Mouse (Mus musculus) forebrain, embryonic 16.5 days (tissue): ENCODE measurements around the gene Vangl1. TPM values are rescaled to one million over a fixed set of nuclear protein-coding genes. Genes with fewer than 3 reads are reported as not detected.

Source experiments
- ATAC-seq: fragments of 200-750 bp; cut with Nextera tagmentation; 2 replicates; pipeline ENCODE4 v1.8.0; 2017; ENCODE audit warnings: mild to moderate bottlenecking, moderate library complexity
- H3K27ac ChIP-seq: fragments of 300-500 bp; sonication (generic); 2 replicates; pipeline ENCODE4 v1.5.1; 2014; ENCODE audit warnings: low read length, control low read depth
- H3K27me3 ChIP-seq: fragments of 300-500 bp; sonication (generic); replicated peaks from 2 replicates; pipeline ENCODE4 v1.6.1; 2014; ENCODE audit warnings: low read length; ENCODE audit not compliant: control insufficient read depth, insufficient read depth
- H3K36me3 ChIP-seq: fragments of 300-500 bp; sonication (generic); 2 replicates; pipeline ENCODE4 v1.6.1; 2014; ENCODE audit not compliant: control insufficient read depth, insufficient read depth
- H3K4me1 ChIP-seq: fragments of 300-500 bp; sonication (generic); replicated peaks from 2 replicates; pipeline ENCODE4 v1.6.1; 2014; ENCODE audit warnings: low read length; ENCODE audit not compliant: control insufficient read depth, insufficient read depth
- H3K4me2 ChIP-seq: fragments of 300-500 bp; sonication (generic); 2 replicates; pipeline ENCODE4 v1.6.1; 2014; ENCODE audit warnings: mild to moderate bottlenecking, low read length, control low read depth
- H3K4me3 ChIP-seq: fragments of 300-500 bp; sonication (generic); replicated peaks from 2 replicates; pipeline ENCODE4 v1.5.1; 2014; ENCODE audit warnings: mild to moderate bottlenecking, low read length, control low read depth
- H3K9ac ChIP-seq: fragments of 300-500 bp; sonication (generic); replicated peaks from 2 replicates; pipeline ENCODE4 v1.6.1; 2014; ENCODE audit warnings: low read depth, low read length, control low read depth
- H3K9me3 ChIP-seq: fragments of 300-500 bp; sonication (generic); 2 replicates; pipeline ENCODE4 v1.6.1; 2016; ENCODE audit warnings: low read length; ENCODE audit not compliant: control insufficient read depth
- WGBS: fragments of 180-500 bp; shearing (Covaris S2); extraction: QIAGEN DNeasy Blood & Tissue Kit; methylation state at CpG from one replicate; pipeline ENCODE4 v1.1.7; 2014; 5-methylcytosine and 5-hydroxymethylcytosine counted together
- polyA plus RNA-seq: library from polyadenylated mRNA; unstranded; fragments of >200 nt; fragmentation: Nextera tagmentation; extraction: Ambion mirVana; gene quantifications from 2 replicates; pipeline ENCODE4 v1.2.1, GENCODE M21; 2015

Gene Vangl1
- polyA plus RNA-seq, 1 experiment from 2014 or later: 6.3 TPM

DNA sequence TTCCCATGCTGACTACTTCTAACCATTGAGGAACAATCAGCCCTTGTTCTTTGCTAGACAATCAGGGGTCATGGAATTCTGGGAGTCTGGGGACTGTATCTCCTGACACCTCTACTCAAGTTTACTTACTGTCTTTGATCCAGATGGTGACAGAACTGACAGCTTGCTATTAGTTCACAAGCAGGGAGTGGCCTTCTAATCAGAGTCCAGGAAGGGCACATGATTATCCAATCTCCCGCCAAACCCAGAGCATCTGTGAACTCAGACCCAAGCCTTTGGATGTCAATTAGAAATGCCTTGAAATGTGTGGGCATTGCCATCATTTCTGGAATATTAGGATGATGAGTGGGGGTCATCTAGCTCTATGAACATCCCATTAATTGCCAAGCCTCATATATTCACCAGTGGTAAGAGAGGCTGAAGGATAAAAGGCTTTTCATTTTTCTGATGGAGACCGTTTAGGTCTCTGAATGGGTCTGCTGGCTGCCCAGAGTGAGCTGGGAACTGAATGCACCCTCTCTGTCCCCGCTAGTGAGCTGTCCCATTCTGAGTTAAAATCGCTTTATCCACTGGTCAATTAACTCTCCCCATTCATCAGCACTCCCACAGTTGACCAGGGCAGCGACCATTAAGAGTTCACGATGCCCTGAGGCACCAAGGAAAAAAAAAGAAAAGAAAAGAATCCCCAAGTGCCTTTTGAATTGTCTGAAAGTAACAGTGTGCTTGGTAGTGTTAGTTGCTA is 58.7 kb downstream of the Vangl1 start:
- WGBS: 6% methylated on average over 6 of the region's 6 CpGs
- H3K27me3 ChIP-seq: no peaks in the 10 kb centered on the region
- no peak overlapping the region for H3K4me2 ChIP-seq
- ATAC-seq: no peak
- H3K9ac ChIP-seq: no peak overlapping the region
- H3K27ac ChIP-seq: no peak overlapping the region
- H3K4me1 ChIP-seq: 0 out of 2 replicates have a peak, but pooled peaks cover 2% of the 10 kb centered on the region
- no peaks in the 10 kb centered on the region for H3K9me3 ChIP-seq
- no peak overlapping the region for H3K4me3 ChIP-seq
- no peaks in the 10 kb centered on the region for H3K36me3 ChIP-seq

- WGBS: 96% methylated on average over 4 of the region's 4 CpGs
- no peak for ATAC-seq
- Histone ChIP-seq H3K9ac (no peak overlapping the region), H3K4me1 (0 out of 2 replicates have a peak, but pooled peaks cover 2% of the 10 kb centered on the region), H3K27ac (no peak overlapping the region), H3K4me2 (no peak overlapping the region), H3K4me3 (no peak overlapping the region), H3K27me3 (no peaks in the 10 kb centered on the region), H3K9me3 (no peaks in the 10 kb centered on the region), H3K36me3 (no peaks in the 10 kb centered on the region)
Observed at GRCm38 (mm10) chr3:102144401-102144800, 60.1 kb downstream of the Vangl1 start.

- H3K4me2 ChIP-seq: no peak overlapping the region
- H3K9me3 ChIP-seq: no peaks in the 10 kb centered on the region
- H3K36me3 ChIP-seq: no peaks in the 10 kb centered on the region
- H3K9ac ChIP-seq: no peak overlapping the region
- no peaks in the 10 kb centered on the region for H3K27me3 ChIP-seq
- no peak overlapping the region for H3K27ac ChIP-seq
- WGBS: 80% methylated on average over 3 of the region's 3 CpGs
- no peak for ATAC-seq
- no peak overlapping the region for H3K4me3 ChIP-seq
- H3K4me1 ChIP-seq: 0 out of 2 replicates have a peak, but pooled peaks cover 2% of the 10 kb centered on the region
Observed at GRCm38 (mm10) chr3:102143536-102143935, 61.0 kb downstream of the Vangl1 start.

GRCm38 (mm10) chr3:102142947-102143346 is 61.5 kb downstream of the Vangl1 start:
- H3K4me1 ChIP-seq: 0 out of 2 replicates have a peak, but pooled peaks cover 2% of the 10 kb centered on the region
- H3K27ac ChIP-seq: no peak overlapping the region
- H3K9me3 ChIP-seq: no peaks in the 10 kb centered on the region
- H3K27me3 ChIP-seq: no peaks in the 10 kb centered on the region
- no peak overlapping the region for H3K4me3 ChIP-seq
- WGBS: 96% methylated on average over 4 of the region's 4 CpGs
- no peaks in the 10 kb centered on the region for H3K36me3 ChIP-seq
- H3K4me2 ChIP-seq: no peak overlapping the region
- H3K9ac ChIP-seq: no peak overlapping the region
- no peak for ATAC-seq

GRCm38 (mm10) chr3:102141893-102142292 is 62.6 kb downstream of the Vangl1 start:
- no peak overlapping the region for H3K4me3 ChIP-seq
- H3K36me3 ChIP-seq: no peaks in the 10 kb centered on the region
- 0 out of 2 replicates have a peak, but pooled peaks cover under 1% of the 10 kb centered on the region for H3K4me1 ChIP-seq
- no peaks in the 10 kb centered on the region for H3K9me3 ChIP-seq
- H3K27ac ChIP-seq: no peak overlapping the region
- H3K27me3 ChIP-seq: no peaks in the 10 kb centered on the region
- H3K4me2 ChIP-seq: no peak overlapping the region
- H3K9ac ChIP-seq: no peak overlapping the region
- WGBS: 39% methylated on average over 6 of the region's 6 CpGs
- no peak for ATAC-seq

DNA sequence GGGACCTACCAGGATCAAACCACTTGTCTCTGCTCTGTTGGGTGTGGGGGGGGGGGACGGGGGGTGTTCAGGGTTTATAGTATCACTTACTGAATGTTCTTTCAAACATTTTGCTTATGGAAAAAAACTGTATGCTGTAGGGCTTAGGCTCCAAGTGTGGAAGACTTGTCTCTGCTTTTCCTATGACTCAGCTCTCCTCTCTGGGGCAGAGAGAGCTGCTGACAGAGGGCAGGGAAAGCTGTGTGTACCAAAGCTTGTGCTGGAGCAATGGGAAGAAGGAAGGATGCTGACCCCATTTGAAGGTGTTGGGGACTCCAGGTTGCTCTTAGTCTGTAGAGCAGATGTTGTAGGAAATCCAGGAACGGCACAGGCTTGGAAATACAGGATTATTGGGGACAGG is 63.0 kb downstream of the Vangl1 start:
- Histone ChIP-seq H3K4me2 (no peak overlapping the region), H3K9me3 (no peaks in the 10 kb centered on the region), H3K27ac (no peak overlapping the region), H3K9ac (no peak overlapping the region), H3K4me1 (no peaks in the 10 kb centered on the region), H3K27me3 (no peaks in the 10 kb centered on the region), H3K4me3 (no peak overlapping the region), H3K36me3 (no peaks in the 10 kb centered on the region)
- 70% methylated on average over 2 of the region's 2 CpGs for WGBS
- no peak for ATAC-seq

- H3K9me3 ChIP-seq: no peaks in the 10 kb centered on the region
- 93% methylated on average over 6 of the region's 6 CpGs for WGBS
- H3K36me3 ChIP-seq: no peaks in the 10 kb centered on the region
- no peak for ATAC-seq
- H3K27me3 ChIP-seq: no peaks in the 10 kb centered on the region
- no peak overlapping the region for H3K4me2 ChIP-seq
- H3K4me1 ChIP-seq: peaks cover 3% of the 10 kb centered on the region
- H3K4me3 ChIP-seq: no peak overlapping the region
- H3K9ac ChIP-seq: no peak overlapping the region
- no peak overlapping the region for H3K27ac ChIP-seq
Observed at GRCm38 (mm10) chr3:102140606-102141005, 63.9 kb downstream of the Vangl1 start.

- no peaks in the 10 kb centered on the region for H3K9me3 ChIP-seq
- no peak overlapping the region for H3K9ac ChIP-seq
- H3K27me3 ChIP-seq: no peaks in the 10 kb centered on the region
- ATAC-seq: no peak
- peaks cover 7% of the 10 kb centered on the region for H3K4me1 ChIP-seq
- H3K36me3 ChIP-seq: no peaks in the 10 kb centered on the region
- H3K27ac ChIP-seq: no peak overlapping the region
- H3K4me3 ChIP-seq: no peak overlapping the region
- 83% methylated on average over 6 of the region's 6 CpGs for WGBS
- H3K4me2 ChIP-seq: no peak overlapping the region
Observed at GRCm38 (mm10) chr3:102138899-102139298, 65.6 kb downstream of the Vangl1 start.

DNA sequence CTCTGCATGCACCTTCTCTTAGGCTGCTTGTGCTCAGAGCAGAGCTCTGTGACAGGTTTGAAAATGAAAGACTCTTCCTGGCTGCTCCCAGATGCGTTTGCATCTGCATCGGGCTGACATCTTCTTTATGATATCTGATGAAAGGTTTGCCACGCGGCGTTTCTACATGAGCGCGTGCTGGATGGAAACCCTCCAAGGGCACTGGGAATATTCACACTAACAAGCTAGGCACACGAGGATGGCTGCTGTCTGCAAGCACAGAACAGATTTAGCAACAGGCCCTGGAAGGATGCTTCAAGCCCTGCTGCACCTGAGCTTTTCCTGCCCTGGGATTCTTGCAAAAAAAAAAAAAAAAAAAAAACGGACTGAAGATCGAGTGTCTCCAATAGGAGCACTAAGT is 67.3 kb downstream of the Vangl1 start:
- ATAC-seq: no peak
- H3K27ac ChIP-seq: no peak overlapping the region
- WGBS: 69% methylated on average over 10 of the region's 10 CpGs
- H3K27me3 ChIP-seq: no peaks in the 10 kb centered on the region
- H3K9me3 ChIP-seq: no peaks in the 10 kb centered on the region
- H3K4me3 ChIP-seq: no peak overlapping the region
- H3K36me3 ChIP-seq: no peaks in the 10 kb centered on the region
- H3K4me1 ChIP-seq: peaks cover 7% of the 10 kb centered on the region
- no peak overlapping the region for H3K4me2 ChIP-seq
- H3K9ac ChIP-seq: no peak overlapping the region
